Mouse (Mus musculus) kidney, adult 10 weeks (tissue): ENCODE measurements around the gene Olfr160. TPM values are rescaled to one million over a fixed set of nuclear protein-coding genes. Genes with fewer than 3 reads are reported as not detected.

Experiments
- polyA plus RNA-seq: library from polyadenylated mRNA; stranded (reverse); fragments of 350-450 nt; fragmentation: Illumina TruSeq; extraction: RNeasy Lipid Tissue Mini Kit (QIAGEN cat#74804); gene quantifications from one replicate; pipeline ENCODE4 v1.2.3, GENCODE M21; 2014; ENCODE audit warnings: low read depth, low replicate concordance

Olfr160 gene
- not detected for polyA plus RNA-seq

GRCm38 (mm10) chr9:37716150-37716549, at the start of gene Olfr160:
Gene Olfr160, minus strand, starts transcription at chr9:37716250.

DNA sequence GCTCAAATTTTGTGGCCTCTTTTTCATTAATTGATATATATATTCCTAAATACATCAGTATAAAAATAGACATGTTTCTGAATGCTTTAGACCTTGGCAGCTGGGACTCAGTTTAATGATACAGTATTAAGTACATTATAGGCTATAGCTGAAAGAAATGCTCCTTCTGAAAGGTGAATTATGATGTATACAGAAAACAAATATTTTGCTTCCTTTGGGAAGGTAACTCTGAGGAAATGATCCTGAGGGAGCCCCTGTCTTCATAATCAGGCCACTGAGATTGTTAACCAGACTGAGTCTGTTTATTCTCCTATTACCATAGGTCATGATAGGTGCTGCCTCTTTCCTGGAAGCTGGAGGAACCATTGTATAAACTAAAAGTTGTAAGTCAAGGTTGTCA, 28.8 kb upstream of the Olfr160 start, which contains the start of gene Olfr874:
Gene Olfr874 (plus strand): TSS at position 301 of the 400 bp plus-strand sequence.

DNA sequence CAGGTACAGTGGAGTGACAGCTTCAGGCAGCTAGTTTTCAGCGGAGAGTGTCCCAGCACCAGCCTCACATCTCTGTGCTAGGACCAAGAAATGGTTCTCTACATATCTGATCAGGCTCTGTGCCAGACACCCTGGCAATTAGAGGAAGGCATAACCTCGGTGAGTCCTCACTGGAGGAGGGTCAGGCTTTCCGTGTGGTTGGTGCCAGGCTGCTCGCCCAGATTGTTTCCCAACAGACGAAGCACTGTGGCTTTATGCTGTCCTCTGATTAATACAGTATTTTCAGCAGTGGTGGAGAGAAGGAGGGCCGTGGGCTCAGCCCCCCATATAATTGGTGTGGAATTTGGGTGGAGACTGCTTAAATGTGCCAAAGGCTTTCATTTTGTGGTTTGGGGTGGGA, 46.9 kb downstream of the Olfr160 start, which contains the start of gene Panx3:
Gene Panx3 (minus strand): TSS at position 121 of the 400 bp plus-strand sequence.

Other genes with a start within 250 kb of the Olfr160 start
- 25.3 TPM for gene Msantd2, start 226.9 kb downstream of the Olfr160 start, polyA plus RNA-seq
- 8.1 TPM for gene Esam, start 188.2 kb downstream of the Olfr160 start, polyA plus RNA-seq
- gene Vsig2, start 177.0 kb downstream of the Olfr160 start, polyA plus RNA-seq, result 0.81 TPM
- 0.32 TPM for gene Nrgn, start 163.3 kb downstream of the Olfr160 start, polyA plus RNA-seq
- gene Siae, start 160.6 kb downstream of the Olfr160 start, polyA plus RNA-seq, result 36.8 TPM
- gene Spa17, start 102.5 kb downstream of the Olfr160 start, polyA plus RNA-seq, result 52.4 TPM
- 12.4 TPM for gene Tbrg1, start 58.9 kb downstream of the Olfr160 start, polyA plus RNA-seq
- gene Panx3, start 47.0 kb downstream of the Olfr160 start, polyA plus RNA-seq, result not detected
- gene Olfr874, start 28.9 kb upstream of the Olfr160 start, polyA plus RNA-seq, result not detected
- gene Olfr875, start 55.6 kb upstream of the Olfr160 start, polyA plus RNA-seq, result not detected
- gene Olfr876, start 86.8 kb upstream of the Olfr160 start, polyA plus RNA-seq, result not detected
- gene Olfr877, start 138.0 kb upstream of the Olfr160 start, polyA plus RNA-seq, result not detected
- not detected for gene Olfr145, start 180.5 kb upstream of the Olfr160 start, polyA plus RNA-seq
- not detected for gene Olfr878, start 201.6 kb upstream of the Olfr160 start, polyA plus RNA-seq